Mouse (Mus musculus) midbrain, embryonic 15.5 days (tissue): ENCODE results near the gene Arhgap29. TPM values are rescaled to one million over a fixed set of nuclear protein-coding genes. Genes with fewer than 3 reads are reported as not detected.

Experiments used
- ATAC-seq: fragments of 200-750 bp; cut with Nextera tagmentation; replicated peaks from 2 replicates; pipeline ENCODE4 v1.8.0; 2017; ENCODE audit warnings: moderate TSS enrichment
- H3K27ac ChIP-seq: fragments of 300-500 bp; sonication (generic); 2 replicates; pipeline ENCODE4 v1.5.1; 2015; ENCODE audit warnings: mild to moderate bottlenecking, inconsistent platforms
- H3K27me3 ChIP-seq: fragments of 300-500 bp; sonication (generic); replicated peaks from 2 replicates; pipeline ENCODE4 v1.6.1; 2015; ENCODE audit warnings: inconsistent platforms
- H3K36me3 ChIP-seq: fragments of 300-500 bp; sonication (generic); replicated peaks from 2 replicates; pipeline ENCODE4 v1.6.1; 2015; ENCODE audit warnings: inconsistent platforms
- H3K4me1 ChIP-seq: fragments of 300-500 bp; sonication (generic); 2 replicates; pipeline ENCODE4 v1.6.1; 2015; ENCODE audit warnings: inconsistent platforms
- H3K4me2 ChIP-seq: fragments of 300-500 bp; sonication (generic); 2 replicates; pipeline ENCODE4 v1.6.1; 2015; ENCODE audit warnings: inconsistent platforms, mild to moderate bottlenecking, moderate library complexity
- H3K4me3 ChIP-seq: fragments of 300-500 bp; sonication (generic); 2 replicates; pipeline ENCODE4 v1.5.1; 2015; ENCODE audit warnings: mild to moderate bottlenecking, inconsistent platforms
- H3K9ac ChIP-seq: fragments of 300-500 bp; sonication (generic); 2 replicates; pipeline ENCODE4 v1.6.1; 2015; ENCODE audit warnings: mild to moderate bottlenecking, inconsistent platforms
- H3K9me3 ChIP-seq: fragments of 300-500 bp; sonication (generic); 2 replicates; pipeline ENCODE4 v1.6.1; 2016; ENCODE audit warnings: inconsistent platforms
- WGBS: fragments of 180-500 bp; shearing (Covaris S2); methylation state at CpG from one replicate; pipeline ENCODE4 v1.1.7; 2015; ENCODE audit warnings: mixed read lengths; 5-methylcytosine and 5-hydroxymethylcytosine counted together
- polyA plus RNA-seq: library from polyadenylated mRNA; unstranded; fragments of >200 nt; fragmentation: Nextera tagmentation; extraction: Ambion mirVana; gene quantifications from 2 replicates; pipeline ENCODE4 v1.2.1, GENCODE M21; 2015

The Arhgap29 gene
- polyA plus RNA-seq, 1 experiment from 2014 or later: 20.4 TPM

- Histone ChIP-seq H3K27me3 (no peaks in the 10 kb centered on the region), H3K27ac (no peak overlapping the region), H3K4me1 (no peaks in the 10 kb centered on the region), H3K36me3 (no peaks in the 10 kb centered on the region), H3K4me2 (no peak overlapping the region), H3K9me3 (no peaks in the 10 kb centered on the region), H3K4me3 (no peak overlapping the region), H3K9ac (no peak overlapping the region)
- ATAC-seq: no peak
- 92% methylated on average over 5 of the region's 5 CpGs for WGBS
These were observed 32.4 kb upstream of the Arhgap29 start for GRCm38 (mm10) chr3:121919961-121920360.

- Histone ChIP-seq H3K9ac (no peak overlapping the region), H3K27me3 (no peaks in the 10 kb centered on the region), H3K36me3 (no peaks in the 10 kb centered on the region), H3K9me3 (no peaks in the 10 kb centered on the region), H3K4me1 (no peaks in the 10 kb centered on the region), H3K4me2 (no peak overlapping the region), H3K4me3 (no peak overlapping the region), H3K27ac (no peak overlapping the region)
- 68% methylated on average over 3 of the region's 3 CpGs for WGBS
- ATAC-seq: no peak
These were observed 31.6 kb upstream of the Arhgap29 start for GRCm38 (mm10) chr3:121920769-121921168.

DNA sequence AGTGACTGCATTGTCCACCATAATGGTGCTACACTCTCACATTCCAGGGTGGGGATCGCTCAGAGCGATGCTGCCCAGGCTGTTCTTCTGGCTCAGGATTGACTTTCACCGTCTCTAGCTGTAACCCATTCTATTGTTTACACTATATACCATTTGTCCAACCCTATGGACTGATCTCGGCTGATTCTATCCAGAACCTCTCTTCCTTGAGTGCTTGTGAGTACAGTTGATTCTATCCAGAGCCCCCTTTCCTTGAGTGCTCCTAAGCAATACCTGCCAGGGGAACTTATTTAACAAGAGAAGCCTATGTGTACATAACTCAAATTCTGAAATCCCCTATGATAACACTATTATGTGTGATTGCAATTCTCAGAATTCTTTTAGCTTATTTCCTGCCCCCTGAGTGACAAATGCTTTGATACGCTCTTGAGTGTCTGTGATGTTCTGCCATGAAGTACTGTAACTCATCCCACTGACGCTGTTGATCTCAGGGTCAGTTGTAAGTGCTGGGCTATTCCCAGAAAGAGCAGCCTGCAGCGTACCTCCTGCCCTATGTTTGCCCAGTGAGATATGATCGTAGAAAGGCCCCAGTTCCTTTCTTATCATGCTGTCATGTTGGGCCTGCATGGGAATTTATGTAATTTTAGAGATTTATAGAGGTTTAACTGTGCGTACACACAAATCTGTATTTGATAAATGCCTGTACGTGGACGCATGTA is 27.4 kb upstream of the Arhgap29 start:
- no peak overlapping the region for H3K9ac ChIP-seq
- 91% methylated on average over 11 of the region's 11 CpGs for WGBS
- no peak overlapping the region for H3K4me3 ChIP-seq
- no peaks in the 10 kb centered on the region for H3K27me3 ChIP-seq
- H3K9me3 ChIP-seq: no peaks in the 10 kb centered on the region
- no peak overlapping the region for H3K4me2 ChIP-seq
- H3K36me3 ChIP-seq: no peaks in the 10 kb centered on the region
- no peak overlapping the region for H3K27ac ChIP-seq
- ATAC-seq: no peak
- H3K4me1 ChIP-seq: no peaks in the 10 kb centered on the region

- WGBS: 79% methylated on average over 3 of the region's 3 CpGs
- Histone ChIP-seq H3K4me3 (no peak overlapping the region), H3K4me2 (no peak overlapping the region), H3K27ac (no peak overlapping the region), H3K27me3 (no peaks in the 10 kb centered on the region), H3K36me3 (no peaks in the 10 kb centered on the region), H3K4me1 (no peaks in the 10 kb centered on the region), H3K9ac (no peak overlapping the region), H3K9me3 (no peaks in the 10 kb centered on the region)
- no peak for ATAC-seq
These were observed 24.7 kb upstream of the Arhgap29 start for GRCm38 (mm10) chr3:121927601-121928000.

- no peaks in the 10 kb centered on the region for H3K36me3 ChIP-seq
- no peaks in the 10 kb centered on the region for H3K9me3 ChIP-seq
- no peaks in the 10 kb centered on the region for H3K4me1 ChIP-seq
- WGBS: 91% methylated on average over 4 of the region's 4 CpGs
- no peak overlapping the region for H3K27ac ChIP-seq
- no peak overlapping the region for H3K4me2 ChIP-seq
- no peak overlapping the region for H3K9ac ChIP-seq
- no peak overlapping the region for H3K4me3 ChIP-seq
- no peak for ATAC-seq
- H3K27me3 ChIP-seq: no peaks in the 10 kb centered on the region
These were observed 19.5 kb upstream of the Arhgap29 start for GRCm38 (mm10) chr3:121932815-121933214.

DNA sequence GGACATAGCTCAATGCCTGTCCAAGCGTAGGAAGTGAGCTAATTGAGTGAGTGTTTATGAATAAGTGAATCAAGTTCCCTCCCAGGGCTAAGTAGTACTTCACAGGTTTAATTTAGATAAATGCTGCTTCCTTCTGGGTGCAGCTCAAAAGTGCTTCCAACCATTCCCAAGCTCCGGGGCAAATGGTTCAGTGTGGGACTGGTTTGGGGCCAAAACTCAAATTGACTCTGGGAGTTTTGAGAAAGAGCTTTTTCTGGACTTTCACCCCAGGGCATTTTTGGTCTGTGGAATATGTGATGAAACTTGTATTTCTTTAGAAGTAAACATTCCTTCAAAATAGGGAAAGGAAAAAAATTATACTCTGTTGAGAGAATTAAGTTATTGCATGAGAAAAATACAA is 16.1 kb upstream of the Arhgap29 start:
- Histone ChIP-seq H3K36me3 (no peaks in the 10 kb centered on the region), H3K4me3 (no peak overlapping the region), H3K27me3 (no peaks in the 10 kb centered on the region), H3K9me3 (no peaks in the 10 kb centered on the region), H3K27ac (no peak overlapping the region), H3K4me2 (no peak overlapping the region), H3K4me1 (no peaks in the 10 kb centered on the region), H3K9ac (no peak overlapping the region)
- WGBS: 89% methylated on average over 2 of the region's 2 CpGs
- no peak for ATAC-seq

- H3K9me3 ChIP-seq: no peaks in the 10 kb centered on the region
- no peaks in the 10 kb centered on the region for H3K27me3 ChIP-seq
- no peak overlapping the region for H3K4me2 ChIP-seq
- no peaks in the 10 kb centered on the region for H3K36me3 ChIP-seq
- no peak overlapping the region for H3K27ac ChIP-seq
- no peaks in the 10 kb centered on the region for H3K4me1 ChIP-seq
- no peak overlapping the region for H3K4me3 ChIP-seq
- no peak for ATAC-seq
- 94% methylated on average over 6 of the region's 6 CpGs for WGBS
- no peak overlapping the region for H3K9ac ChIP-seq
These were observed 15.3 kb upstream of the Arhgap29 start for GRCm38 (mm10) chr3:121937036-121937435.

DNA sequence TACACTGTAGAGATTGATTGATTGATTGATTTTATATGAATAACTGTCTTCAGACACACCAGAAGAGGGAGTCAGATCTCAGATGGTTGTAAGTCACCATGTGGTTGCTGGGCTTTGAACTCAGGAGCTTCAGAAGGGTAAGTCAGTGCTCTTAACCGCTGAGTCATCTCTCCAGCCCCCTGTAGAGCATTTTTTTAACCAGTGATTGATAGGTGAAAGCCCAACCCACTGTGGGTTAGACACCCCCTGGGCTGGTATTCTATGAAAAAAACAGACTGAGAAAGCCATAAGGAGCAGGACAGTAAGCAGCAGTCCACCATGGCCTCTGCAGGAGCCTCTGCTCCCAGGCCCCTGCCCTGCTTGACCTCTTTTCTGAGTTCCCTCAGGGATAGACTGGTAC is 12.7 kb upstream of the Arhgap29 start:
- Histone ChIP-seq H3K4me2 (no peak overlapping the region), H3K4me3 (no peak overlapping the region), H3K4me1 (no peaks in the 10 kb centered on the region), H3K36me3 (no peaks in the 10 kb centered on the region), H3K27me3 (no peaks in the 10 kb centered on the region), H3K27ac (no peak overlapping the region), H3K9ac (no peak overlapping the region), H3K9me3 (no peaks in the 10 kb centered on the region)
- 61% methylated on average over 1 of the region's 1 CpGs for WGBS
- no peak for ATAC-seq

DNA sequence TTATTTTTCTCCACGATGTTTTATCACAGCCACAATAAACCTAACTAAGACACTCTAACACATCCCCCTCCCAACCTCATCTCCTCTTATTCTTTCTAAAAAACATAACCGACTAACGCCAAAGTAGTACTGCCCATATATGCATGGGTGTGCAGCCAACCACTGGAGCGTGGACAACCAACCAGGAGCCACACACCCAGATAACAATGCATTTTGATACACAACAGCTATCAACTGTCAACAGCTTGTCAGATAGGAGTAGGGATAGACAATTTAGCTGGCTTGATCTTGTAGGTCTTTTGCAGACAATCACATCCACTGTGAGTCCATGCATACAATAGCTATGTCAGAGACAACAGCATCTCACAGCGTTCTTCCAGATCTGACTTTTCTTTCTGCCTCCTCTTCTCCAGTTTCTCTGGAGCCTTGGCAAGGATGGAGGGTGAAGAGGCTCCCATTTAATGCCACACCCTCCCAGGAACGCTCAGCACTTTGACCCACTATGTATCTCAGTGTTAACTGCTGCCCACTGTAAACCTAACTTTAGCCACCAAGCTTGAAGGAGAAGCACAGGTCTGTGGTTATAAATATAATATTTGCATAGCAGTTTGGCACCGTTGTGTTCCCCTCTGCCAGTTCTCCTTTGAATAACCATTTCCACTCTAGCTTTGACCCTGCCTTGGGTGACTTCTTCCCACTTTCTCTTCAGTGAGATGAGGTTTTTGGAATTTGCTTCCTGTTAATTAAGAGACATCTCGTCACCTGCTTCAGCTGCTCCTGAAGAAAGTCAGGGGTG is 12.0 kb upstream of the Arhgap29 start:
- WGBS: 88% methylated on average over 8 of the region's 8 CpGs

GRCm38 (mm10) chr3:121941204-121941745 is 11.1 kb upstream of the Arhgap29 start:
- Histone ChIP-seq H3K9me3 (no peaks in the 10 kb centered on the region), H3K36me3 (no peaks in the 10 kb centered on the region), H3K27me3 (no peaks in the 10 kb centered on the region), H3K9ac (no peak overlapping the region), H3K4me2 (no peak overlapping the region), H3K4me1 (no peaks in the 10 kb centered on the region), H3K27ac (no peak overlapping the region), H3K4me3 (no peak overlapping the region)
- no peak for ATAC-seq
- 89% methylated on average over 11 of the region's 11 CpGs for WGBS

More for the DNA sequence above, 12.0 kb upstream of the Arhgap29 start:
- Histone ChIP-seq H3K36me3 (no peaks in the 10 kb centered on the region), H3K9me3 (no peaks in the 10 kb centered on the region), H3K4me3 (no peak overlapping the region), H3K27ac (no peak overlapping the region), H3K27me3 (no peaks in the 10 kb centered on the region), H3K4me1 (no peaks in the 10 kb centered on the region), H3K4me2 (no peak overlapping the region), H3K9ac (no peak overlapping the region)
- no peak for ATAC-seq

- no peaks in the 10 kb centered on the region for H3K9me3 ChIP-seq
- no peak overlapping the region for H3K4me3 ChIP-seq
- H3K4me2 ChIP-seq: no peak overlapping the region
- ATAC-seq: no peak
- no peaks in the 10 kb centered on the region for H3K4me1 ChIP-seq
- no peaks in the 10 kb centered on the region for H3K36me3 ChIP-seq
- H3K9ac ChIP-seq: no peak overlapping the region
- no peaks in the 10 kb centered on the region for H3K27me3 ChIP-seq
- WGBS: 75% methylated on average over 2 of the region's 2 CpGs
- H3K27ac ChIP-seq: no peak overlapping the region
These were observed 6.4 kb upstream of the Arhgap29 start for GRCm38 (mm10) chr3:121945957-121946356.

DNA sequence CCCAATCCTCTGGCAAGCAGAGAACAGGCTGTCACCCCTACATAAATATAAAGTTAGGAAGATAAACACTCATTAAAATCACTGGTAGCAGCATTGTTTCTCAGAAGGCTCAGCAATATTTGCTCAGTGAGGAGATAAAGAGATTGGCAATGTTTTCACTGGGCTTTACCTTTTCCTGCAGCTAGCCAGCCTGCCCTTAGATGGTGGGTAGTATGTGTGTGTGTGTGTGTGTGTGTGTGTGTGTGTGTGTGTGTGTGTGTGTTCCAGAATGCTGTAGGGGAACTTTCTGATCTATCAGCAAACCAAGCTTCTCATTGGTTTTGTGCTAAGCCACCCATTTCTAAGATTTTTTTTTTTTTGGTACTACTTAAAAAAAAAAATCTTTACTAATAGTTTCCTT is 5.6 kb upstream of the Arhgap29 start:
- Histone ChIP-seq H3K4me1 (no peaks in the 10 kb centered on the region), H3K27me3 (no peaks in the 10 kb centered on the region), H3K9ac (no peak overlapping the region), H3K9me3 (no peaks in the 10 kb centered on the region), H3K4me3 (no peak overlapping the region), H3K36me3 (no peaks in the 10 kb centered on the region), H3K27ac (no peak overlapping the region), H3K4me2 (no peak overlapping the region)
- no peak for ATAC-seq

DNA sequence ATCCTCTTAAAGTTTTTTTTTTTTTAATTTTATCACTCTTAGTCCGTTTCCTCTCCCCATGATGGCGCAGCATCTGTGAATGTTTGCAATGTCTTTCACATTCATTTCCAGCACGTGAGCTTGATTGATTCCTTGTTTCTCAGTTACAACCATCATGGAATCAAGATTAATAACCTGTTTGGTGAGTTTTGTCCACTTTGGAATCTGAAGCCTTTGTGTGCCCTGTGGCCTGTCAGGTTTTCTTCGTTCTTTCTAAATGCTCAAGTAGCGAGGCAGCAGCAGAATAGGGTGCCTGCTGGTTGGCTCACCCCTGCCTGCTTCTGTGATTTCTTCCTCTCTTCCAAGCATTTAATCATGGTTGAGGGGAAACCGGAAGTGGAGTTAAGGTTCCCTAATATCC is 2.2 kb upstream of the Arhgap29 start:
- H3K9ac ChIP-seq: no peak overlapping the region
- H3K4me3 ChIP-seq: no peak overlapping the region
- no peak overlapping the region for H3K27ac ChIP-seq
- 69% methylated on average over 6 of the region's 6 CpGs for WGBS
- H3K4me1 ChIP-seq: peaks cover 12% of the 10 kb centered on the region
- no peaks in the 10 kb centered on the region for H3K9me3 ChIP-seq
- no peak for ATAC-seq
- no peaks in the 10 kb centered on the region for H3K36me3 ChIP-seq
- H3K4me2 ChIP-seq: no peak overlapping the region
- peaks cover 23% of the 10 kb centered on the region for H3K27me3 ChIP-seq
